Mouse (Mus musculus) heart, postnatal 0 days (tissue): Measurements from ENCODE around the gene Crtc2.

Source experiments
- CTCF ChIP-seq: IDR thresholded peaks from 2 replicates; pipeline ENCODE4 v1.5.1; 2016; ENCODE audit warnings: antibody characterized with exemption, control low read depth, low read depth
- EP300 ChIP-seq: IDR thresholded peaks from 2 replicates; pipeline ENCODE4 v1.6.1; 2016; ENCODE audit warnings: antibody characterized with exemption, low read depth

DNA sequence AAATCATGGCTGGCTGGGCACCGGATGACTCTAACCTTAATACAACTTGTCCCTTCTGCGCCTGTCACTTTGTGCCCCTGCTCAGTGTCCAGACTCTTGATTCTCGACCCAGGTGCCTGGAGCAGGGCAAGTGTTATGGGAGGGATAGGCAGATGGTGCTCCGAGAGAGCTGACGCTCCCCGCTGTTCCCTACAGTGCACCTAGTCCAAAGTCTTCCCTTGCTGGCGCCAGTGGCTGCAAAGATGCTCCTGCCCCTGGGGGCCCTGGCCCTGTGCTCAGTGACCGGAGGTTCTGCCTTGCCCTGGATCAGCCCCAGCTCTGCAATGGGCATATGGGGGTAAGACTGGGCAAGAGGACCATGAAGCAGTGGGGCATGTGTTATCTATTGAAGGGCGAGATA lies 23.8 kb downstream of the Crtc2 start:
- no peak for TF ChIP-seq EP300
- no peak for TF ChIP-seq CTCF
